In genomic region chr11:98810686-98811085, GRCm38 (mm10) we compare ENCODE assay signal across 9 mouse cellular contexts. TPM values are rescaled to one million over a fixed set of nuclear protein-coding genes. Genes with fewer than 3 reads are reported as not detected.
A peak's percentile ranks its signal among the peaks of the same experiment; 100 is the strongest.
DNase-seq lines count a peak whose midpoint lies in the region; ATAC-seq and TF ChIP-seq lines count a peak whose summit lies in the region.
"Had no signal": no experiment of that assay in that cellular context is flagged by ENCODE, and none has a peak within 500 bp of the region (broad histone marks: within the 10 kb centered on the region; RNA-seq: fewer than 3 reads in every experiment).

No protein-coding gene starts in this region.

- H3K4me1 ChIP-seq in heart, adult 2 months (ENCODE audit: control insufficient read depth, insufficient read depth, low read length): peaks cover 6% of the 10 kb centered on the region
- peaks cover 4% of the 10 kb centered on the region for H3K4me1 ChIP-seq in thymus, adult 2 months (replicated peaks; ENCODE audit: control insufficient read depth, insufficient read depth, low read length)
- peaks cover 5 to 15% of the 10 kb centered on the region in 2 experiments for H3K4me1 ChIP-seq in liver, embryonic 14.5 days (replicated peaks; ENCODE audit: control insufficient read depth in 2 of 2, insufficient read depth in 2 of 2, low read length in 1 of 2)

- no peak for DNase-seq in heart, adult 2 months
- DNase-seq in heart, adult 11 months: no peak
- DNase-seq in thymus, adult 2 months: no peak
- no peak for DNase-seq in thymus, postnatal 14 days
- DNase-seq in liver, embryonic 14.5 days (ENCODE audit: low read depth in 3 of 3, low spot score in 3 of 3): no peak
- DNase-seq in embryo, embryonic 10.5 days (ENCODE audit: low spot score): no peak
- no peak for DNase-seq in cerebellum, postnatal 10 days
- no peak for DNase-seq in layer of hippocampus, postnatal 36 days
- DNase-seq: cerebellum, adult 11 months had no signal

- H3K4me3 ChIP-seq in heart, adult 2 months: peak overlapping the region; percentile 99
- peak overlapping the region; percentile 92 for H3K4me3 ChIP-seq in thymus, adult 2 months (ENCODE audit: control insufficient read depth, insufficient read depth, low read length)
- peak overlapping the region; percentile 79 to 87 for H3K4me3 ChIP-seq in liver, embryonic 14.5 days (ENCODE audit: insufficient read depth in 1 of 2, low read depth in 2 of 2, low read length in 2 of 2)

- peaks cover 36% of the 10 kb centered on the region for H3K36me3 ChIP-seq in heart, adult 2 months (ENCODE audit: control insufficient read depth, insufficient read depth, low read length)
- peaks cover 39% of the 10 kb centered on the region for H3K36me3 ChIP-seq in thymus, adult 2 months (ENCODE audit: control insufficient read depth, insufficient read depth, low read length)
- H3K36me3 ChIP-seq in liver, embryonic 14.5 days (replicated peaks; ENCODE audit: control insufficient read depth, insufficient read depth, low read depth): peaks cover 32% of the 10 kb centered on the region

- peaks cover 3% of the 10 kb centered on the region for H3K79me2 ChIP-seq in heart, adult 2 months (replicated peaks; ENCODE audit: control insufficient read depth, insufficient read depth, low read length)

- no peak for TF ChIP-seq POLR2A in heart, adult 2 months (IDR thresholded peaks at IDR 0.05; ENCODE audit: insufficient read depth, low read depth, low read length)
- no peak for TF ChIP-seq POLR2A in thymus, adult 2 months (IDR thresholded peaks at IDR 0.05; ENCODE audit: control insufficient read depth, extremely low read depth, insufficient read depth, low read length, poor library complexity)

- intact Hi-C loops in heart, adult 2 months (cut with DNase I): no loop called here

- ATAC-seq in liver, embryonic 14.5 days (ENCODE audit: insufficient read depth): no peak

- H3K9ac ChIP-seq in heart, adult 2 months (ENCODE audit: low read depth, low read length): peak overlapping the region; percentile 95
- peak overlapping the region; percentile 82 for H3K9ac ChIP-seq in liver, embryonic 14.5 days (replicated peaks)

- H3K27ac ChIP-seq in heart, adult 2 months: no peak overlapping the region; the same call in 1 of the 2 replicates
- H3K27ac ChIP-seq in thymus, adult 2 months (ENCODE audit: control insufficient read depth, insufficient read depth, low read length): no peak overlapping the region
- peak overlapping the region; percentile 87 for H3K27ac ChIP-seq in liver, embryonic 14.5 days

- no peaks in the 10 kb centered on the region for H3K9me3 ChIP-seq in liver, embryonic 14.5 days (ENCODE audit: control insufficient read depth, low read length)

- no peaks in the 10 kb centered on the region for H3K27me3 ChIP-seq in heart, adult 2 months (ENCODE audit: control insufficient read depth, insufficient read depth, low read length)
- no peaks in the 10 kb centered on the region for H3K27me3 ChIP-seq in thymus, adult 2 months (ENCODE audit: control insufficient read depth, insufficient read depth, low read length)
- no peaks in the 10 kb centered on the region for H3K27me3 ChIP-seq in liver, embryonic 14.5 days (ENCODE audit: control insufficient read depth, insufficient read depth, low read length)

- WGBS in heart, adult 2 months: 57% methylated on average over 7 of the region's 7 CpGs
- 75% methylated on average over 7 of the region's 7 CpGs for WGBS in thymus, adult 2 months
- WGBS in liver, embryonic 14.5 days (ENCODE audit: insufficient replicate concordance): 58% methylated on average over 7 of the region's 7 CpGs

- H3K4me2 ChIP-seq in liver, embryonic 14.5 days (ENCODE audit: low read depth): peak overlapping the region; percentile 71

- TF ChIP-seq CTCF in heart, adult 2 months (IDR thresholded peaks at IDR 0.05): no peak
- no peak for TF ChIP-seq CTCF in thymus, adult 2 months (IDR thresholded peaks at IDR 0.05; ENCODE audit: borderline replicate concordance, control insufficient read depth, extremely low read depth, insufficient read depth, low read length, poor library complexity)
- no peak for TF ChIP-seq CTCF in liver, embryonic 14.5 days (IDR thresholded peaks at IDR 0.05; ENCODE audit: low read depth)

- no peak for TF ChIP-seq EP300 in heart, adult 2 months (IDR thresholded peaks at IDR 0.05; ENCODE audit: insufficient read depth, low read depth, low read length)
- TF ChIP-seq EP300 in liver, embryonic 14.5 days (IDR thresholded peaks at IDR 0.05; ENCODE audit: low read depth): no peak

RNA-seq across cellular contexts. Expression of gene Casc3, which starts 6.0 kb away (rescaled TPM):
- total RNA-seq in heart, adult 2 months (2021): 10 to 100 TPM; 18.7 to 20.7 TPM
- polyA plus RNA-seq in heart, adult 2 months (2012; rRNA removed): 17.5 and 25.2 TPM in 2 replicates
- 66.5 and 72.2 TPM in 2 replicates for polyA plus RNA-seq in thymus, adult 2 months (2012; rRNA removed)
- polyA plus RNA-seq in liver, embryonic 14.5 days (2012; rRNA removed): 12.2 and 12.7 TPM in 2 replicates
- polyA plus RNA-seq in liver, embryonic 14.5 days (2014; fragmentation: Nextera tagmentation; extraction: Ambion mirVana): 11.5 and 13.0 TPM in 2 replicates
- 10 to 100 TPM; 52.2 to 61.2 TPM for total RNA-seq in layer of hippocampus, postnatal 36 days (2021)

RNA-seq across cellular contexts. Expression of gene Msl1, which starts 15.4 kb away (rescaled TPM):
- total RNA-seq in heart, adult 2 months (2021): 10 to 100 TPM; 68.9 to 75.3 TPM
- polyA plus RNA-seq in heart, adult 2 months (2012; rRNA removed): 21.9 and 44.4 TPM in 2 replicates
- polyA plus RNA-seq in thymus, adult 2 months (2012; rRNA removed): 50.3 and 66.0 TPM in 2 replicates
- 11.5 and 15.8 TPM in 2 replicates for polyA plus RNA-seq in liver, embryonic 14.5 days (2012; rRNA removed)
- 4.5 and 4.9 TPM in 2 replicates for polyA plus RNA-seq in liver, embryonic 14.5 days (2014; fragmentation: Nextera tagmentation; extraction: Ambion mirVana)
- total RNA-seq in layer of hippocampus, postnatal 36 days (2021): 100 to 1,000 TPM; 185 to 187 TPM

RNA-seq across cellular contexts. Expression of gene Rapgefl1, which starts 25.9 kb away (rescaled TPM):
- under 1 TPM; 0.50 to 0.77 TPM for total RNA-seq in heart, adult 2 months (2021)
- polyA plus RNA-seq in heart, adult 2 months (2012; rRNA removed): 2.8 and 3.0 TPM in 2 replicates
- polyA plus RNA-seq in thymus, adult 2 months (2012; rRNA removed): 8.5 and 11.6 TPM in 2 replicates
- polyA plus RNA-seq in liver, embryonic 14.5 days (2012; rRNA removed): 0.52 and 0.55 TPM in 2 replicates
- polyA plus RNA-seq in liver, embryonic 14.5 days (2014; fragmentation: Nextera tagmentation; extraction: Ambion mirVana): 0.05 and 0.06 TPM in 2 replicates
- total RNA-seq in layer of hippocampus, postnatal 36 days (2021): 100 to 1,000 TPM; 204 to 218 TPM

RNA-seq across cellular contexts. Expression of gene Nr1d1, which starts 35.6 kb away (rescaled TPM):
- total RNA-seq in heart, adult 2 months (2021): 100 to 1,000 TPM in 1 of 2 experiments, 10 to 100 TPM in 1; 35.5 to 111 TPM
- polyA plus RNA-seq in heart, adult 2 months (2012; rRNA removed): 190 and 208 TPM in 2 replicates
- 34.4 and 37.7 TPM in 2 replicates for polyA plus RNA-seq in thymus, adult 2 months (2012; rRNA removed)
- polyA plus RNA-seq in liver, embryonic 14.5 days (2012; rRNA removed): 0.54 and 0.65 TPM in 2 replicates
- 0.56 and 0.58 TPM in 2 replicates for polyA plus RNA-seq in liver, embryonic 14.5 days (2014; fragmentation: Nextera tagmentation; extraction: Ambion mirVana)
- total RNA-seq in layer of hippocampus, postnatal 36 days (2021): 10 to 100 TPM; 59.1 to 78.4 TPM

RNA-seq across cellular contexts. Expression of gene Wipf2, which starts 52.8 kb away (rescaled TPM):
- total RNA-seq in heart, adult 2 months (2021): 1 to 10 TPM; 9.1 to 9.6 TPM
- polyA plus RNA-seq in heart, adult 2 months (2012; rRNA removed): 4.0 and 5.1 TPM in 2 replicates
- polyA plus RNA-seq in thymus, adult 2 months (2012; rRNA removed): 23.9 and 30.3 TPM in 2 replicates
- 2.0 and 2.1 TPM in 2 replicates for polyA plus RNA-seq in liver, embryonic 14.5 days (2012; rRNA removed)
- polyA plus RNA-seq in liver, embryonic 14.5 days (2014; fragmentation: Nextera tagmentation; extraction: Ambion mirVana): 1.1 and 1.4 TPM in 2 replicates
- total RNA-seq in layer of hippocampus, postnatal 36 days (2021): 10 to 100 TPM; 67.3 to 72.9 TPM
